Mouse (Mus musculus): ENCODE results near the gene Olfr998. TPM values are rescaled to one million over a fixed set of nuclear protein-coding genes. Genes with fewer than 3 reads are reported as not detected.
A peak's percentile ranks its signal among the peaks of the same experiment; 100 is the strongest.
"Not testable (repeated sequence)": the region's sequence is repeated elsewhere in the genome, so short reads cannot be mapped to it uniquely, and the experiment has no call there.

Olfr998 gene
- not detected in 2 replicates for polyA plus RNA-seq (2012; rRNA removed)

DNA sequence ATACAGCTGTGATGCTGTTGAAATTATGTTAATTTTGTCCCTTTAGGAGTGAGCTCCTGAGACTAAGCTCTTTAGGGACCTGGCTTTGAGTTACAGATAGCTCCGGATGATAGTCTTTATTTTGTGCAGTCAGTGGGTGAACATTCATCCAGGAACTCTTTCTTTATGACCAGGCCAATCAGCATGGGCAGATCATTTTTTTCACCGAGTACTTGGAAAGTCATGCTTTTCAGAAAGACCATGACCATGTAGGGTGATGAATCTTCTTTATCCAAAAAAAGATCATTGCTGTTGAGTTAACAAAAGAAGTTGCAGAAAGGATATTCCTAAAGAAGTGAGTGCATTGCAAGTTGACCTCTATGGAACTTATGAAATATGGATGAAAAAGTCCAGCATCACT lies at the start of gene Olfr998:
Olfr998 (plus strand) TSS at position 301 of the 400 bp plus-strand sequence.
- not testable (repeated sequence) for H3K4me1 ChIP-seq (ENCODE audit: control insufficient read depth, insufficient read depth, low read length); DNase-seq; H3K27me3 ChIP-seq (ENCODE audit: control insufficient read depth, insufficient read depth, low read length); H3K27ac ChIP-seq (ENCODE audit: insufficient read depth, low read length); H3K4me3 ChIP-seq (replicated peaks; ENCODE audit: insufficient read depth, low read depth, low read length)
- WGBS = 79% methylated on average over 2 of the region's 2 CpGs

GRCm38 (mm10) chr2:85554806-85555205 lies 33.9 kb upstream of the Olfr998 start:
- no peak overlapping the region for H3K27ac ChIP-seq (ENCODE audit: insufficient read depth, low read length)
- no peak overlapping the region for H3K4me3 ChIP-seq (replicated peaks; ENCODE audit: insufficient read depth, low read depth, low read length)
- H3K27me3 ChIP-seq (ENCODE audit: control insufficient read depth, insufficient read depth, low read length) = no peaks in the 10 kb centered on the region
- WGBS = 65% methylated on average over 1 of the region's 1 CpGs
- TF ChIP-seq POLR2A (IDR thresholded peaks at IDR 0.05; ENCODE audit: borderline replicate concordance, insufficient read depth, low read length) = no peak
- no peak for TF ChIP-seq CTCF (IDR thresholded peaks at IDR 0.05; ENCODE audit: borderline replicate concordance, insufficient read depth, low read depth, low read length)
- H3K4me1 ChIP-seq (ENCODE audit: control insufficient read depth, insufficient read depth, low read length) = no peaks in the 10 kb centered on the region
- no peak for DNase-seq

DNA sequence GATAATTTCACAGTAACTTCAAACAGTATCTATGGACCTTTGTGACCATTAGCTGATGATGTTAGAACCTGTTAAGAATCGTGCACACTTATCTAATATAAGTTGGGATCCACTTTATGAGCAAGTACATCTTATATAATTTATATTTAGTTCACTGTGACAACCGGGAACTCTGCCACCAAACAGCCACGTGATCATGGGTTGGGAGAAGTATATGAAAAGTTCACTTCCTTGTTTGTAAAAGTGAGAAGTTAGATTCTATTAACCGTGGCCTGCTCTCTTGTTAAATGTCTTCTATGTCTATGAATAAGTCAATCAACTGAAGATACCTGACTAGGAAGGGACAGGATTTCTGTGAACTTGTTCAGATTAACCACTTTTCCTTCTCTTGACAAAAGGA lies 28.5 kb upstream of the Olfr998 start:
- 74% methylated on average over 4 of the region's 4 CpGs for WGBS
- no peak for DNase-seq
- no peak overlapping the region for H3K4me3 ChIP-seq (replicated peaks; ENCODE audit: insufficient read depth, low read depth, low read length)
- no peak overlapping the region for H3K27ac ChIP-seq (ENCODE audit: insufficient read depth, low read length)
- H3K4me1 ChIP-seq (ENCODE audit: control insufficient read depth, insufficient read depth, low read length) = no peaks in the 10 kb centered on the region
- no peak for TF ChIP-seq CTCF (IDR thresholded peaks at IDR 0.05; ENCODE audit: borderline replicate concordance, insufficient read depth, low read depth, low read length)
- TF ChIP-seq POLR2A (IDR thresholded peaks at IDR 0.05; ENCODE audit: borderline replicate concordance, insufficient read depth, low read length) = no peak
- H3K27me3 ChIP-seq (ENCODE audit: control insufficient read depth, insufficient read depth, low read length) = no peaks in the 10 kb centered on the region

GRCm38 (mm10) chr2:85561187-85561586 lies 27.6 kb upstream of the Olfr998 start:
- Histone ChIP-seq H3K27me3 (ENCODE audit: control insufficient read depth, insufficient read depth, low read length) (no peaks in the 10 kb centered on the region), H3K27ac (ENCODE audit: insufficient read depth, low read length) (no peak overlapping the region), H3K4me3 (replicated peaks; ENCODE audit: insufficient read depth, low read depth, low read length) (no peak overlapping the region), H3K4me1 (ENCODE audit: control insufficient read depth, insufficient read depth, low read length) (no peaks in the 10 kb centered on the region)
- TF ChIP-seq CTCF (IDR thresholded peaks at IDR 0.05; ENCODE audit: borderline replicate concordance, insufficient read depth, low read depth, low read length) (peak; percentile 58), POLR2A (IDR thresholded peaks at IDR 0.05; ENCODE audit: borderline replicate concordance, insufficient read depth, low read length) (no peak)
- peak in 1 of 2 experiments; percentile 19 for DNase-seq
- 27% methylated on average over 4 of the region's 4 CpGs for WGBS

DNA sequence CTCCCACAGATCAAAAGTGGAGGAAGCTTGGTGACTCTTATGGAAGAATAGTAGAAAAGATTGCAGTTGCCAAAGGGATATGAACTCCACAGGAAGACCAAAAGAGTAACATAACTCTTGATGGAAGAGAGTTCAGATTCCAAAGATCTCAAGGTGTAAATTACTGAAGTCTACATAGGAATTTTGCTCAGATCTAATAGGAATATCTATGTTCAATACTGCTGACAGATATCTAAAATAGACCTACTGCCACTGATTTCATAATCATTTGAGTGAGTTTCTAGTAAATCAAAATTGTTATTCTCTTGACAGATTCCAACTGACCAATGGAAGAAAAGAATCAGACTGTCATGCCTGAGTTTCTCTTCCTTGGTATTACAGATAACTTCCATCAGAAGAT lies 9.8 kb upstream of the Olfr998 start, which contains the start of gene Olfr996:
Olfr996 (plus strand) TSS at position 301 of the 400 bp plus-strand sequence.
- Histone ChIP-seq H3K4me1 (ENCODE audit: control insufficient read depth, insufficient read depth, low read length) (no peaks in the 10 kb centered on the region), H3K4me3 (replicated peaks; ENCODE audit: insufficient read depth, low read depth, low read length) (no peak within 1 kb of the TSS), H3K27me3 (ENCODE audit: control insufficient read depth, insufficient read depth, low read length) (no peaks in the 10 kb centered on the region), H3K27ac (ENCODE audit: insufficient read depth, low read length) (no peak within 1 kb of the TSS)
- no peak for TF ChIP-seq CTCF (IDR thresholded peaks at IDR 0.05; ENCODE audit: borderline replicate concordance, insufficient read depth, low read depth, low read length)
- no peak for TF ChIP-seq POLR2A (IDR thresholded peaks at IDR 0.05; ENCODE audit: borderline replicate concordance, insufficient read depth, low read length)
- DNase-seq = no peak

DNA sequence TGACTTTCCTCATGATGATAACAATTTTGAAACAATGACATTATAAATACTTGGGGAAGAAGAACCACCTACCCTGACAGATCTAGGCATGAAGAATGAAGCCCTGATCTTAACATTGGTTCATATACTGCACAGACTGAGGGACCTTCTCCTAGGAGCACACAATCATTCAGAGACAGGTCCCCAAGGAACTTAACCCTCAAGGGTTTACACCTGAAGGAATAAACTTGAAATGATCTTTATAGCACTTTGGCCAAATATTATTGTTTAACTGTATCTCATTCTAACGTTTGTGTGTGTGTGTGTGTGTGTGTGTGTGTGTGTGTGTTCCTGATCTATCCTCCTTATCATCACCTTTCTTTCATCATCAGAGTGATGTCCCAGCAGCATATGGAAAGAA lies 23.1 kb downstream of the Olfr998 start, which contains the start of gene Olfr1000:
Olfr1000 (minus strand) TSS at position 101 of the 400 bp plus-strand sequence.
- Histone ChIP-seq H3K4me1 (ENCODE audit: control insufficient read depth, insufficient read depth, low read length) (no peaks in the 10 kb centered on the region), H3K27ac (ENCODE audit: insufficient read depth, low read length) (no peak within 1 kb of the TSS), H3K4me3 (replicated peaks; ENCODE audit: insufficient read depth, low read depth, low read length) (no peak within 1 kb of the TSS), H3K27me3 (ENCODE audit: control insufficient read depth, insufficient read depth, low read length) (no peaks in the 10 kb centered on the region)
- WGBS = 73% methylated on average over 1 of the region's 1 CpGs
- no peak for DNase-seq
- TF ChIP-seq CTCF (IDR thresholded peaks at IDR 0.05; ENCODE audit: borderline replicate concordance, insufficient read depth, low read depth, low read length) = no peak

Other genes with a start within 250 kb of the Olfr998 start
- not detected in 2 replicates for gene Olfr987, start 249.6 kb upstream of the Olfr998 start, polyA plus RNA-seq (2012; rRNA removed)
- not detected in 2 replicates for gene Olfr988, start 225.7 kb upstream of the Olfr998 start, polyA plus RNA-seq (2012; rRNA removed)
- not detected in 2 replicates for gene Olfr992, start 179.5 kb upstream of the Olfr998 start, polyA plus RNA-seq (2012; rRNA removed)
- not detected in 2 replicates for gene Olfr993, start 174.1 kb upstream of the Olfr998 start, polyA plus RNA-seq (2012; rRNA removed)
- gene Olfr994, start 152.5 kb upstream of the Olfr998 start, polyA plus RNA-seq (2012; rRNA removed) = not detected in 2 replicates
- not detected in 2 replicates for gene Olfr995, start 145.3 kb upstream of the Olfr998 start, polyA plus RNA-seq (2012; rRNA removed)
- 0.11 and 0.13 TPM in 2 replicates for gene 4833423E24Rik, start 69.9 kb upstream of the Olfr998 start, polyA plus RNA-seq (2012; rRNA removed)
- gene Olfr996, start 9.7 kb upstream of the Olfr998 start, polyA plus RNA-seq (2012; rRNA removed) = not detected in 2 replicates
- gene Olfr1000, start 23.0 kb downstream of the Olfr998 start, polyA plus RNA-seq (2012; rRNA removed) = not detected in 2 replicates
- not detected in 2 replicates for gene Olfr1002, start 61.8 kb downstream of the Olfr998 start, polyA plus RNA-seq (2012; rRNA removed)
- gene Olfr154, start 75.5 kb downstream of the Olfr998 start, polyA plus RNA-seq (2012; rRNA removed) = not detected in 2 replicates
- gene Olfr1006, start 89.8 kb downstream of the Olfr998 start, polyA plus RNA-seq (2012; rRNA removed) = not detected in 2 replicates
- gene Olfr1008, start 100.5 kb downstream of the Olfr998 start, polyA plus RNA-seq (2012; rRNA removed) = not detected in 2 replicates
- gene Olfr1009, start 126.5 kb downstream of the Olfr998 start, polyA plus RNA-seq (2012; rRNA removed) = not detected in 2 replicates
- gene Olfr1012, start 173.8 kb downstream of the Olfr998 start, polyA plus RNA-seq (2012; rRNA removed) = not detected in 2 replicates
- gene Olfr1013, start 178.2 kb downstream of the Olfr998 start, polyA plus RNA-seq (2012; rRNA removed) = not detected in 2 replicates
- gene Olfr1014, start 183.8 kb downstream of the Olfr998 start, polyA plus RNA-seq (2012; rRNA removed) = not detected in 2 replicates
- not detected in 2 replicates for gene Olfr1015, start 193.1 kb downstream of the Olfr998 start, polyA plus RNA-seq (2012; rRNA removed)
- gene Olfr1016, start 213.6 kb downstream of the Olfr998 start, polyA plus RNA-seq (2012; rRNA removed) = not detected in 2 replicates
- gene Olfr1018, start 229.5 kb downstream of the Olfr998 start, polyA plus RNA-seq (2012; rRNA removed) = not detected in 2 replicates